Mouse (Mus musculus) MEL (cell line): Measurements from ENCODE around the gene Olfr1392. TPM values are rescaled to one million over a fixed set of nuclear protein-coding genes. Genes with fewer than 3 reads are reported as not detected.
A peak's percentile ranks its signal among the peaks of the same experiment; 100 is the strongest.

ENCODE experiments used
- DNase-seq: peaks from one replicate; pipeline ENCODE4 v3.0.0; 2011; ENCODE audit warnings: low read depth, low spot score
- H3K27ac ChIP-seq: 2 replicates; pipeline ENCODE4 v1.5.1; 2012; ENCODE audit warnings: low read depth, mild to moderate bottlenecking, control low read depth, low read length, moderate library complexity; ENCODE audit not compliant: control insufficient read depth
- H3K27me3 ChIP-seq, 2 experiments: fragments of 150-350 bp in 1 of 2; sonication (generic) in 1 of 2; 2 replicates each; pipeline ENCODE4 v1.6.1; 2012; ENCODE audit warnings: low read length in 2 of 2, mild to moderate bottlenecking in 2 of 2, improper control_type of control experiment in 1 of 2, moderate library complexity in 1 of 2; ENCODE audit not compliant: insufficient read depth in 2 of 2, control insufficient read depth in 1 of 2
- H3K36me3 ChIP-seq, 2 experiments: 2 replicates each; pipeline ENCODE4 v1.6.1; 2012 to 2014; ENCODE audit warnings: low read length in 2 of 2, improper control_type of control experiment in 1 of 2, inconsistent platforms in 1 of 2, mild to moderate bottlenecking in 1 of 2; ENCODE audit not compliant: insufficient read depth in 2 of 2, control insufficient read depth in 1 of 2
- H3K4me1 ChIP-seq, 2 experiments: fragments of 150-350 bp in 1 of 2; sonication (generic) in 1 of 2; 2 replicates each; pipeline ENCODE4 v1.6.1; 2012; ENCODE audit warnings: low read length in 2 of 2, improper control_type of control experiment in 1 of 2, mild to moderate bottlenecking in 1 of 2; ENCODE audit not compliant: insufficient read depth in 2 of 2, control insufficient read depth in 1 of 2
- H3K4me3 ChIP-seq, 2 experiments: fragments of 150-350 bp in 1 of 2; sonication (generic) in 1 of 2; 2 replicates each; pipeline ENCODE4 v1.5.1; 2012; ENCODE audit warnings: low read depth in 2 of 2, low read length in 2 of 2, mild to moderate bottlenecking in 2 of 2, moderate library complexity in 2 of 2, control low read depth in 1 of 2, improper control_type of control experiment in 1 of 2; ENCODE audit not compliant: control insufficient read depth in 1 of 2, insufficient read depth in 1 of 2
- H3K79me2 ChIP-seq: 2 replicates; pipeline ENCODE4 v1.6.1; 2012; ENCODE audit warnings: mild to moderate bottlenecking, low read length, moderate library complexity; ENCODE audit not compliant: control insufficient read depth, poor library complexity, insufficient read depth
- H3K9ac ChIP-seq: 2 replicates; pipeline ENCODE4 v1.6.1; 2012; ENCODE audit warnings: low read depth, mild to moderate bottlenecking, control low read depth, low read length, moderate library complexity; ENCODE audit not compliant: control insufficient read depth, poor library complexity, severe bottlenecking
- H3K9me3 ChIP-seq: fragments of 150-350 bp; sonication (generic); replicated peaks from 2 replicates; pipeline ENCODE4 v1.6.1; 2012; ENCODE audit warnings: mild to moderate bottlenecking, low read length, improper control_type of control experiment, moderate library complexity; ENCODE audit not compliant: insufficient read depth
- BHLHE40 ChIP-seq: IDR thresholded peaks from 2 replicates; pipeline ENCODE4 v1.6.1; 2012; ENCODE audit warnings: low read depth, mild to moderate bottlenecking, inconsistent platforms, low read length, improper control_type of control experiment, borderline replicate concordance
- ETS1 ChIP-seq: IDR thresholded peaks from 2 replicates; pipeline ENCODE4 v1.6.1; 2012; ENCODE audit warnings: low read depth, mild to moderate bottlenecking, inconsistent platforms, low read length, improper control_type of control experiment, moderate library complexity
- MAFK ChIP-seq: IDR thresholded peaks from 2 replicates; pipeline ENCODE4 v1.6.1; 2011; ENCODE audit warnings: low read depth, mild to moderate bottlenecking, low read length, improper control_type of control experiment, borderline replicate concordance
- MAX ChIP-seq: IDR thresholded peaks from 2 replicates; pipeline ENCODE4 v1.6.1; 2011; ENCODE audit warnings: low read length, improper control_type of control experiment
- MAZ ChIP-seq: IDR thresholded peaks from 2 replicates; pipeline ENCODE4 v1.6.1; 2012; ENCODE audit warnings: low read depth, mild to moderate bottlenecking, inconsistent platforms, low read length, improper control_type of control experiment
- MYC ChIP-seq: IDR thresholded peaks from 2 replicates; pipeline ENCODE4 v1.6.1; 2011; ENCODE audit warnings: low read depth, mild to moderate bottlenecking, low read length, improper control_type of control experiment, moderate library complexity
- NELFE ChIP-seq: IDR thresholded peaks from 2 replicates; pipeline ENCODE4 v1.6.1; 2011; ENCODE audit warnings: low read depth, low read length, improper control_type of control experiment
- NRF1 ChIP-seq: IDR thresholded peaks from 2 replicates; pipeline ENCODE4 v1.6.1; 2014; ENCODE audit warnings: low read depth, mild to moderate bottlenecking, inconsistent platforms, low read length, improper control_type of control experiment, moderate library complexity; ENCODE audit not compliant: poor library complexity, insufficient read depth, severe bottlenecking
- POLR2A ChIP-seq, 2 experiments: IDR thresholded peaks; 2 replicates each; pipeline ENCODE4 v1.6.1; 2011 to 2012; ENCODE audit warnings: low read length in 2 of 2, mild to moderate bottlenecking in 2 of 2, control low read depth in 1 of 2, improper control_type of control experiment in 1 of 2, low read depth in 1 of 2, moderate library complexity in 1 of 2; ENCODE audit not compliant: control insufficient read depth in 1 of 2, insufficient read depth in 1 of 2, poor library complexity in 1 of 2
- RAD21 ChIP-seq: IDR thresholded peaks from 2 replicates; pipeline ENCODE4 v1.6.1; 2011; ENCODE audit warnings: mild to moderate bottlenecking, low read depth, low read length, improper control_type of control experiment
- RCOR1 ChIP-seq: IDR thresholded peaks from 2 replicates; pipeline ENCODE4 v1.6.1; 2012; ENCODE audit warnings: low read depth, mild to moderate bottlenecking, inconsistent platforms, low read length, improper control_type of control experiment
- SMC3 ChIP-seq: IDR thresholded peaks from 2 replicates; pipeline ENCODE4 v1.6.1; 2011; ENCODE audit warnings: low read depth, low read length, improper control_type of control experiment
- TCF12 ChIP-seq: IDR thresholded peaks from 2 replicates; pipeline ENCODE4 v1.6.1; 2014; ENCODE audit warnings: low read depth, mild to moderate bottlenecking, inconsistent platforms, low read length, improper control_type of control experiment, moderate library complexity
- ZNF384 ChIP-seq: IDR thresholded peaks from 2 replicates; pipeline ENCODE4 v1.6.1; 2012; ENCODE audit warnings: low read depth, mild to moderate bottlenecking, inconsistent platforms, low read length, improper control_type of control experiment
- polyA plus RNA-seq, 2 experiments: library from polyadenylated mRNA; stranded (reverse) in 1 of 2; unstranded in 1 of 2; fragments of >175 nt in 1 of 2; fragments of >200 nt in 1 of 2; gene quantifications; 2 replicates each; pipeline versions ENCODE4 v1.2.1 to v1.2.4; 2012; ENCODE audit warnings: low replicate concordance in 2 of 2, low read depth in 1 of 2; ENCODE audit not compliant: insufficient read length in 2 of 2, insufficient read depth in 1 of 2, missing spikeins in 1 of 2
- total RNA-seq: library from RNA; depleted of rRNA; stranded (reverse); fragments of 300-350 nt; gene quantifications from 2 replicates; pipeline ENCODE4 v1.2.3, GENCODE M21; 2012

Olfr1392 gene
- total and polyA plus RNA-seq, 3 experiments, result not detected

GRCm38 (mm10) chr11:49247255-49247654, 37.8 kb upstream of the Olfr1392 start:
- peaks cover 0 to 27% of the 10 kb centered on the region in 2 experiments; a peak in 2 of 4 replicates for H3K36me3 ChIP-seq
- no peaks in the 10 kb centered on the region for H3K9me3 ChIP-seq
- peaks cover 12% of the 10 kb centered on the region for H3K79me2 ChIP-seq
- TF ChIP-seq MAZ (no peak), RAD21 (no peak), NRF1 (no peak), TCF12 (no peak), NELFE (no peak), MYC (no peak)
- no peaks in the 10 kb centered on the region for H3K27me3 ChIP-seq
- peak; percentile 67 for DNase-seq
- peaks cover 17 to 23% of the 10 kb centered on the region in 2 experiments for H3K4me1 ChIP-seq
- no peak overlapping the region for H3K4me3 ChIP-seq
- no peak overlapping the region for H3K9ac ChIP-seq
- no peak overlapping the region for H3K27ac ChIP-seq

GRCm38 (mm10) chr11:49248226-49248973, 36.7 kb upstream of the Olfr1392 start:
- TF ChIP-seq BHLHE40 (no peak), ZNF384 (no peak), MAFK (no peak), ETS1 (no peak), SMC3 (no peak), NELFE (no peak), RCOR1 (no peak), MAX (no peak), POLR2A (IDR thresholded peaks at IDR 0.05; ENCODE audit: control insufficient read depth in 1 of 2, insufficient read depth in 1 of 2, low read depth in 1 of 2, low read length in 2 of 2, poor library complexity in 1 of 2) (no peak)
- no peak overlapping the region for H3K9ac ChIP-seq
- DNase-seq, result no peak
- H3K27me3 ChIP-seq, result no peaks in the 10 kb centered on the region
- H3K9me3 ChIP-seq, result no peaks in the 10 kb centered on the region
- peaks cover 14 to 21% of the 10 kb centered on the region in 2 experiments for H3K4me1 ChIP-seq
- H3K79me2 ChIP-seq, result peaks cover 12% of the 10 kb centered on the region
- no peak overlapping the region for H3K4me3 ChIP-seq
- peaks cover 5 to 22% of the 10 kb centered on the region in 2 experiments; a peak in 3 of 4 replicates for H3K36me3 ChIP-seq
- H3K27ac ChIP-seq, result no peak overlapping the region
